Mouse (Mus musculus) forebrain, postnatal 0 days (tissue): ENCODE data around the gene Fam189a2. TPM values are rescaled to one million over a fixed set of nuclear protein-coding genes. Genes with fewer than 3 reads are reported as not detected.

Source experiments
- ATAC-seq: fragments of 200-750 bp; cut with Nextera tagmentation; 2 replicates; pipeline ENCODE4 v1.8.0; 2017; ENCODE audit warnings: mild to moderate bottlenecking, moderate library complexity
- DNase-seq: peaks from one replicate; pipeline ENCODE4 v3.0.0-alpha.2; 2015
- H3K27ac ChIP-seq: fragments of 300-500 bp; sonication (generic); 2 replicates; pipeline ENCODE4 v1.5.1; 2014; ENCODE audit warnings: low read depth, mild to moderate bottlenecking, antibody characterized with exemption, low read length, moderate library complexity, mixed read lengths
- H3K27me3 ChIP-seq: fragments of 300-500 bp; sonication (generic); 2 replicates; pipeline ENCODE4 v1.6.1; 2014; ENCODE audit warnings: mild to moderate bottlenecking, low read length, mixed read lengths; ENCODE audit not compliant: insufficient read depth
- H3K36me3 ChIP-seq: fragments of 300-500 bp; sonication (generic); 2 replicates; pipeline ENCODE4 v1.6.1; 2014; ENCODE audit warnings: mild to moderate bottlenecking, moderate library complexity; ENCODE audit not compliant: insufficient read depth
- H3K4me1 ChIP-seq: fragments of 300-500 bp; sonication (generic); 2 replicates; pipeline ENCODE4 v1.6.1; 2014; ENCODE audit warnings: antibody characterized with exemption; ENCODE audit not compliant: insufficient read depth
- H3K4me2 ChIP-seq: fragments of 300-500 bp; sonication (generic); 2 replicates; pipeline ENCODE4 v1.6.1; 2014; ENCODE audit warnings: low read depth, mild to moderate bottlenecking, moderate library complexity
- H3K4me3 ChIP-seq: fragments of 300-500 bp; sonication (generic); 2 replicates; pipeline ENCODE4 v1.5.1; 2014; ENCODE audit warnings: low read depth, low read length, mixed read lengths
- H3K9ac ChIP-seq: fragments of 300-500 bp; sonication (generic); 2 replicates; pipeline ENCODE4 v1.6.1; 2014; ENCODE audit warnings: mild to moderate bottlenecking
- H3K9me3 ChIP-seq: fragments of 300-500 bp; sonication (generic); 2 replicates; pipeline ENCODE4 v1.6.1; 2016; ENCODE audit warnings: low read length
- CTCF ChIP-seq: sonication (generic); IDR thresholded peaks from 2 replicates; pipeline ENCODE4 v1.5.1; 2016; ENCODE audit warnings: antibody characterized with exemption, control low read depth, low read depth
- WGBS: fragments of 180-500 bp; shearing (Covaris S2); extraction: QIAGEN DNeasy Blood & Tissue Kit; methylation state at CpG from one replicate; pipeline ENCODE4 v1.1.7; 2014; 5-methylcytosine and 5-hydroxymethylcytosine counted together
- polyA plus RNA-seq: library from polyadenylated mRNA; unstranded; fragments of >200 nt; fragmentation: Nextera tagmentation; extraction: Ambion mirVana; gene quantifications from 2 replicates; pipeline ENCODE4 v1.2.1, GENCODE M21; 2015
- total RNA-seq: library from RNA; depleted of rRNA; stranded (reverse); fragments of >200 nt; gene quantifications from 2 replicates; pipeline ENCODE4 v1.2.3, GENCODE M21; 2014

Fam189a2 gene
- total and polyA plus RNA-seq, 2 experiments from 2014 or later: 2.5 to 8.2 TPM

DNA sequence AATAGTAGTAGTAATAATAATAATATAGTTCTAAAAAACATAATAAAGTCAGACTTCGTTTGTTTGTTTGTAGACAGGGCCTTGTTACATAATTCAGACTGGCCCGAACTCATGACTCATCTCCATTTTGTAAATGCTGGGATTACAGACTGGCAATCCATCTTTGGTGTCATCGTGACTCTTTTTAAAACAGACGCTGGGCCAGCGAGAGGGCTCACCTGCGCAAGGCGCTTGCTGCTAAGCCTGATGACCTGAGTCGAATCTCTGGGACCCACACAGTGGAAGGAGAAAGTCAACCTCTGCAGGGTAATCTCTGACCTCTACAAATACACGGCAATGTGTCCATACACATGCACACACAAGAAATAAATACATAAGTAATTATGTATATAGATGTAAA lies 64.4 kb downstream of the Fam189a2 start:
- no peaks in the 10 kb centered on the region for H3K27me3 ChIP-seq
- H3K9ac ChIP-seq: no peak overlapping the region
- no peak overlapping the region for H3K4me3 ChIP-seq
- no peaks in the 10 kb centered on the region for H3K4me1 ChIP-seq
- no peak overlapping the region for H3K4me2 ChIP-seq
- ATAC-seq (no peak), DNase-seq (no peak)
- no peak for TF ChIP-seq CTCF
- H3K9me3 ChIP-seq: no peaks in the 10 kb centered on the region
- 95% methylated on average over 9 of the region's 9 CpGs for WGBS
- H3K27ac ChIP-seq: no peak overlapping the region
- H3K36me3 ChIP-seq: no peaks in the 10 kb centered on the region

DNA sequence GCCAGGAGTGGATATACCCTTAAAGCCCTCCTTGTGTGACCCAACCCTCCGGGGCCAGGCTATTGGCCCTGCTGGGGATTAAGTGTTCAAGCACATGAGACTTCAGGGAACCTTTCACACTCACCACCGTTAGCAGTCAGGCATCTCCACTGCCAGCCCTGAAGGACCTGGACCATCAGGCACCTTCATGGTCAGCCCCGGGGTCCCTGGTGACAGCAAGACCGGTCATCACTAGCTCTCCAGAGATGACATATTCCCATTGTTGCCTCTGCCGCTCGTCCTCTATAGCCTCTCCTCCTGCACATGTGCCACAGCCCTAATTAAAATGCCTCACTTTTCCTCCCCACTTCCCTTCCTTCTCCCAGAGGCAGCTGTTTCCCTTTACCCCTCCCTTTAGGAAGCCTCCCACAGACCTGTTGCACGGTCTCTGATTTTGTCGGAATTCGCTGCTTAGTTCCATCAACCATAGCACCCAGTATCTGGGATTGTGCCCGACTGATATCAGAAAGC lies 66.4 kb downstream of the Fam189a2 start:
- 69% methylated on average over 10 of the region's 10 CpGs for WGBS
- no peaks in the 10 kb centered on the region for H3K36me3 ChIP-seq
- TF ChIP-seq CTCF: no peak
- no peak overlapping the region for H3K9ac ChIP-seq
- ATAC-seq: no peak
- no peak overlapping the region for H3K4me2 ChIP-seq
- DNase-seq: no peak
- no peaks in the 10 kb centered on the region for H3K4me1 ChIP-seq
- H3K9me3 ChIP-seq: no peaks in the 10 kb centered on the region
- no peaks in the 10 kb centered on the region for H3K27me3 ChIP-seq
- no peak overlapping the region for H3K4me3 ChIP-seq
- H3K27ac ChIP-seq: no peak overlapping the region

DNA sequence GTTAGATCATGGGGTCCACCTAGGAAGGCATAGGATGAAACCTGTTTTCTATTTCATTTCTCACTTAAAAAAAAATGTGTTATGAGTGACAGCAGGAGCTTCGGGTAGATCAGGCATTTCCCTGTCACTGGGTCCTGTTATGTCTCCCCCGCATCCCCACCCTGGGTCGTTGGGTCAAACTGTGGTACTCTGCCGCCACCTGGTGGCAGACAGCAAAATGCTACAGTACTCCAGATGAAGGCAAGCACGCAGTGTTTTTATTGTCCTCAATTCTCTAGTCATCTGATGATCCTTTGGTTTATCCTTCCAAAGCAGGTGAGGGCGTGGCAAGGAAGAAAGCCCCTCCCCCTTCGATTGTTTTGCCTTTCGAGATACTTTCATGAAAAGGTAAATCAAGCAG lies 69.3 kb downstream of the Fam189a2 start:
- Histone ChIP-seq H3K4me1 (no peaks in the 10 kb centered on the region), H3K4me2 (no peak overlapping the region), H3K36me3 (no peaks in the 10 kb centered on the region), H3K27me3 (no peaks in the 10 kb centered on the region), H3K9me3 (no peaks in the 10 kb centered on the region), H3K4me3 (no peak overlapping the region), H3K27ac (no peak overlapping the region), H3K9ac (no peak overlapping the region)
- DNase-seq: peak; percentile 89
- peak; percentile 98 for TF ChIP-seq CTCF
- peak; percentile 89 for ATAC-seq
- under 1% methylated on average over 8 of the region's 8 CpGs for WGBS

DNA sequence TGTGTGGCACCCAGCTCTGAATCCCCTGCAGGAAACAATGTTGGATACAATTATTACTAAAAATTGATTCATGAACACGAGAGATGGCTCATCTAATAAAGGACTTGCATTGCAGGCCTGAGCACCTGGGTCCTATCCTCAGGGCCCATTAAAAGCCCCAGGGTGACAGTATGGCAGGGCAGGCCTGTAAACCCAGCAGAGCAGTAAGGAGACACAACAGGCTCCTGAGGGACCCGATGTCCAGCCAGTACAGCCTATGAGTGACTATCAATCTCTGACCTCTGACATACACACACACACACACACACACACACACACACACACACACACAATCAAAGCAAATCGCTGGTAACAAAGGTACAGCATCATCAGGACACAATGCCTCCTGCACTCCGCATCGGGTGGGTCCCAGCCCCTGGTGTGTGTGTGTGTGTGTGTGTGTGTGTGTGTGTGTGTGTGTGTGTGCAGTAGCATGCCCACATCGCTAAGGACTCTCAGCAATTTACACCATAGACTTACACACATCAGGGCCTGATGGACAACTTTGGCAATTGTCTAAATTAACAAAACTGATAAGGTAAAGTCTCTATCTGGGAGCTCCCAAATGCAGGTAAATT lies 69.9 kb downstream of the Fam189a2 start:
- ATAC-seq: peak; percentile 6; the same call in 1 of the 2 replicates
- no peak overlapping the region for H3K9ac ChIP-seq
- no peaks in the 10 kb centered on the region for H3K36me3 ChIP-seq
- no peak overlapping the region for H3K27ac ChIP-seq
- no peak overlapping the region for H3K4me3 ChIP-seq
- no peaks in the 10 kb centered on the region for H3K4me1 ChIP-seq
- no peaks in the 10 kb centered on the region for H3K27me3 ChIP-seq
- H3K4me2 ChIP-seq: no peak overlapping the region
- TF ChIP-seq CTCF: no peak
- no peak for DNase-seq
- 62% methylated on average over 6 of the region's 6 CpGs for WGBS
- H3K9me3 ChIP-seq: no peaks in the 10 kb centered on the region

DNA sequence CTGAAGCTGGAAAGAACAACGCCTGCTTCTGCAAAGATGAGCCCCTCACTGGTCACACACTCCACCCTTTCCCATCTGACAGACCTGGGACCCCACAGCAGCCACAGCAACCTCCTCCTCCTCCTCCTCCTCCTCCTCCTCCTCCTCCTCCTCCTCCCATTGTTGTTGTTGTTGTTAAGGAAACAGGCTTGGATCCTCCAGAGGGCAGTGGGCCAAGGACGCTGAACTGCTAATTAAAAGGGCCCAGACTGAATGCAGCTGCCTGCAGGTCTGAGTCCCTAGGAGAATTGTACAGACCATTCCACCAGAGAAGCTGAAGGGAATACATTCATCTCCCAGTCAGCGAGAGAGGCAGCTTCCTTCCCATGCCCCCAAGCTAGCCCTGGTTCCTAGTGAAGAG lies 70.5 kb downstream of the Fam189a2 start:
- TF ChIP-seq CTCF: no peak
- Histone ChIP-seq H3K27ac (0 out of 2 replicates have a peak overlapping the region, but pooled peaks have one; percentile 21), H3K4me3 (no peak overlapping the region), H3K4me1 (no peaks in the 10 kb centered on the region), H3K9ac (no peak overlapping the region), H3K27me3 (no peaks in the 10 kb centered on the region), H3K36me3 (no peaks in the 10 kb centered on the region), H3K9me3 (no peaks in the 10 kb centered on the region), H3K4me2 (no peak overlapping the region)
- peak; percentile 57 for DNase-seq
- 14% methylated on average over 3 of the region's 3 CpGs for whole genome bisulfite sequencing
- peak; percentile 15; the same call in 1 of the 2 replicates for ATAC-seq

DNA sequence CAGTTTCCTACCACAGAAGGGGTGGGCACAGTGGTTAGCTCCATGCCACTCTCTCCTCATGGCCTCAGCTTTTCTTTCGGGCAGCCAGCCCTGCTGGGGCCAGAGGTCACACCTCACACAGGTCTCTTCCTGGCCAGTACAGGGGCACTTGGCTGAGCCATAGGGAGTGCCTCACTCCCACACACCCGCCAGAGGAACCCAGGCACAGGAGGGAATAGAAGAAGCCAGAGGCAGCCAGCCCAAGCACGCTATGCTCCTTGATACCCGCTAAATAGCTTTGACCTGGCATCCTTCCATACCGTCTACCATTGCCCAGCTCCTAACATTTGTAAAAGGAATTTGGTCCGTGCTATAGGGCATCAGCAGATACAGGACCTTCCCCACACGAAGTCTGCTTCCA lies 70.9 kb downstream of the Fam189a2 start:
- Histone ChIP-seq H3K4me3 (no peak overlapping the region), H3K9ac (no peak overlapping the region), H3K9me3 (no peaks in the 10 kb centered on the region), H3K4me1 (no peaks in the 10 kb centered on the region), H3K27ac (0 out of 2 replicates have a peak overlapping the region, but pooled peaks have one; percentile 21), H3K36me3 (no peaks in the 10 kb centered on the region), H3K4me2 (no peak overlapping the region), H3K27me3 (no peaks in the 10 kb centered on the region)
- ATAC-seq (peak; percentile 15; the same call in 1 of the 2 replicates), DNase-seq (peak; percentile 43)
- TF ChIP-seq CTCF: no peak
- WGBS: 24% methylated on average over 7 of the region's 7 CpGs

DNA sequence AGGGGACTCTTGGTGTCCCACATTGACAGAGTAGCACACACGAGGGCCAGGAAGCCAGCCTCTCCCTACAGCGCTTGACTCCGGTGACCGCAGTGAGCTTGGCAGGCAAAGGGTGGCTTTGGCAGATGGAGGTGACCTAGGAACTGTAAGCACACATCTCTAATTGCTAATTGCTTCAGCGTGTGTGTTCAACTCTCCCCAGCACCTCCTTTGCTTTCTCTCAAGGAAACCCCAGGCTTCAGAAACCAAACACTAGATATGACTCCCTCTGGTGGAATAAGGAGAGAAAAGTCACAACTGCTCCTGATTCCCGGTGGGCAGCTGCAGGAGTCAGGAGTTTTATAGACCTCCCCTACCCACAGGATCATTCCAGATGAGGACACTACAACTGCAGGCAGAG lies 71.9 kb downstream of the Fam189a2 start:
- DNase-seq: peak; percentile 67
- no peaks in the 10 kb centered on the region for H3K36me3 ChIP-seq
- TF ChIP-seq CTCF: peak; percentile 69
- ATAC-seq: 0 out of 2 replicates have a peak, but pooled peaks have one; percentile 4
- H3K4me3 ChIP-seq: no peak overlapping the region
- H3K9ac ChIP-seq: no peak overlapping the region
- no peak overlapping the region for H3K4me2 ChIP-seq
- H3K27me3 ChIP-seq: no peaks in the 10 kb centered on the region
- no peaks in the 10 kb centered on the region for H3K9me3 ChIP-seq
- no peaks in the 10 kb centered on the region for H3K4me1 ChIP-seq
- H3K27ac ChIP-seq: no peak overlapping the region
- WGBS: 32% methylated on average over 6 of the region's 6 CpGs
